Mouse (Mus musculus) layer of hippocampus, adult 6 months (tissue): ENCODE data around the gene Ints1. TPM values are rescaled to one million over a fixed set of nuclear protein-coding genes. Genes with fewer than 3 reads are reported as not detected.

Experiments
- long read RNA-seq, 2 experiments: library from polyadenylated mRNA; unstranded; transcript quantifications; one replicate each; pipeline ENCODE4 v2.0.0; 2019 to 2020
- microRNA-seq: library from miRNA; unstranded; fragments of <30 nt; microRNA quantifications from one replicate; pipeline ENCODE4 v1.2.0, GENCODE M21; 2020
- polyA plus RNA-seq: library from polyadenylated mRNA; unstranded; fragments of <200 nt; fragmentation: Nextera tagmentation; gene quantifications from 2 replicates; pipeline ENCODE4 v1.2.3, GENCODE M21; 2021

Gene Ints1
- polyA plus RNA-seq: 17.1 and 20.3 TPM in 2 replicates
- long read RNA-seq, experiment 1, partial matches to known transcripts: 18 of 25 reads
- long read RNA-seq, experiment 1, other reads (novel, unspliced or antisense): 6 of 25 reads
- long read RNA-seq, experiment 2, full-length matches to known transcripts: 8 of 77 reads
- long read RNA-seq, experiment 2, partial matches to known transcripts: 54 of 77 reads
- long read RNA-seq, experiment 2, other reads (novel, unspliced or antisense): 15 of 77 reads

DNA sequence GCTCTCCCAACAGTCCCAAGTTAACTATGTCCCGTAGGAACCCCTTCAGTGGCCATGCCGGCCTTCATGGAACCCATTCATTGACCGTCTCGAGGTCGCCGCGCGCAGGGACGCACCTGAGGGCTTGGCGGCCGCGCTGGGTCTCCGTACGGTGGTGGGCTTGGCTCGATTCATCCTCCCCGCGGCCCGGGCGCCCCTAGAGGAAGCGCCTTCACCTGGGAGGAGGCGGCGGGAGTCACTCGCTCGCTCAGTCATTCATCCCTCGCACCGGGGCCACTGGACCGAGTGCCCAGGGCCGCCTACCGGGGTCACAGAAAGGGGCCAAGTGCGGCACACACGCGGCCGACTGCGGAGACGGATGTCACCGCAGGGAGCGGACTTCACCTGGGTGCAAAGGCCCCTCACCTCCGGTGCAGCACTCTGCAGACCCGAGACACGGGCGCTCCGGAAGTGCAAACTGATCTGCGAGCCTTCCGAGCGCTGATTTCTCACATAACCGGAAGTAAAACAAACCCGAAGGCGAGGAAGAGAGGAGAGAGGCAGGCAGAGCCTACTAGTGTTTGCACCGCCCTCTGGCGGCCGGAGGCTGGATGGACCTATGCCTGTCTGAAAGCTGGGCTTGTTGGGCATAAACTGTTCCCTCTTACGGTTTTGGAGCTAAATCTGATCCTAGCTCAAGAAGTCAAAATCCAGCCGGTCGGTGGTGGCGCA lies at the start of gene Ints1:
Gene Ints1 (minus strand): TSS at position 459 of the 711 bp plus-strand sequence.

GRCm38 (mm10) chr5:139819538-139820181 lies 44.2 kb upstream of the Ints1 start, which contains the start of gene Tmem184a:
Tmem184a (minus strand) TSS chr5:139819917.

GRCm38 (mm10) chr5:139791227-139792158 lies 16.0 kb upstream of the Ints1 start, which contains the start of gene Mafk:
Mafk (plus strand) TSS chr5:139791513.

DNA sequence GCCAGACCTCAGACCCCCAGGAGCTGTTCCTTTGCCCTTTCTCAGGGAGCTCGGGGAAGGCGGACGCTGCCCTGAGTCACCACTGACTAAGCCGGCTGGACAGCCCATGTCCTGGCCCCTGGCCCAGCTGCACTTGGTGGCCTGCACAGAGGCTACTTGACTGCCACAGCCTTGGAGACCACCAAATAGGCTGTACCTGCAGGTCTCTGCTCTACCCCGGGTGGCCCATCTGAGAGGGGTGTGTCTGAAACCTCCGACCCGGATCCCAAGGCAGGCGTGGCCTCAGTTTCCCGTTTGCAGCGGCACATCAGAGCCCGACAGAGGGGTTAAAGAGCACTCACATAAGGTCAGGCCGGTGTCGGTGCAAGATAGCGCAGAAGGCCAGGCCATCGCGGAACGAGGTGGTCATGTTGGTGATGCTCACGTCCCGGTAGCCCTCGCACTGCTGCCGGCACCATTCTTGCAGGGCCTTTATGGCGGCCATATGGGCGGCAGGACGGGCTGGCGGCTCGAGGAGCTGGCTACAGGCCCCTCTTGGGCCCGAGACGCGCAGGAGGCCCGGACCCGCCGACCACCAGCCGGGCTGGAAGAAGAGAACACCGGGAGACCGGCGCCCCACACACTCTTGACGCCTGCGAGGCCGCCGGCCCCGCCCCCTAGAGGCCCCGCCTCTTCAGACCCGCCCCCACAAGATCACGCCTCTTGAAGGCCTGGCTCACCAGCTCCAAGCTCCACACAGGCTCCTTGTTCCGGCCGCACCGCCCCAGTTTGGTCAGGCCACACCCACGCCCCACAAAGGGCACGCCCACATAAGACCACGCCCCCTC lies 39.6 kb downstream of the Ints1 start, which contains the start of gene Micall2:
Gene Micall2 (minus strand): TSS at position 660 of the 827 bp plus-strand sequence.

Small RNAs within 50 kb of the gene (microRNA-seq; reads per million reads assigned to microRNA genes)
- gene Mir7037: 7.5 reads per million, percentile 26 among the genes with 10 or more reads in this experiment

Other genes starting within 250 kb of the Ints1 start
- gene Uncx, start 232.2 kb downstream of the Ints1 start, polyA plus RNA-seq: 0.09 TPM in 1 of 2 replicates, not detected in the other
- 1.5 and 1.9 TPM in 2 replicates for gene Micall2, start 39.3 kb downstream of the Ints1 start, polyA plus RNA-seq
- gene Mafk, start 15.8 kb upstream of the Ints1 start, polyA plus RNA-seq: 1.0 and 1.6 TPM in 2 replicates
- 0.09 and 1.6 TPM in 2 replicates for gene Tmem184a, start 44.2 kb upstream of the Ints1 start, polyA plus RNA-seq
- gene Gm26938, start 50.7 kb upstream of the Ints1 start, polyA plus RNA-seq: not detected in 2 replicates
- 36.8 and 42.3 TPM in 2 replicates for gene Psmg3, start 51.2 kb upstream of the Ints1 start, polyA plus RNA-seq
- 4.3 and 5.0 TPM in 2 replicates for gene Elfn1, start 132.3 kb upstream of the Ints1 start, polyA plus RNA-seq